Comparison of ENCODE assay signal across 21 mouse cellular contexts in the genomic region with DNA sequence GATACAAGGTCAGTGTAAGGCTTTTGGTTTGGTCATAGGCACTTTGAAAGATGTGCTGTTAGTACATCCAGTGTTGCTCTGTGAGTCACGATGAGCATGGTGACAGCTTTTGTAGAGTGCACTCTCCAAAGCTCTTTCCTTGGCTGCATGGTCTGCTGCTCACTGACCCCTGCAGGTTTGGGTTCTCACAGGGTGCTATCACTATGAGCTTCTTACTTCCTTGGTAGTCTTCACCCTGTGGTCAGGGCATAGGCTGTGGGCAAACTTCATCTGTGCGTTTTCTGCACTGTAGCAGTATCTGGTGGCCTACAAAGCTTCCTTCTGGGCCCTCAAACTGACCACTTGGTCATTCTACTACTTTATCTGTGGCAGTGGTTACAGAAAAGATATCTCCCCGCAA.
"Had no signal": no experiment of that assay in that cellular context is flagged by ENCODE, and none has a peak within 500 bp of the region (broad histone marks: within the 10 kb centered on the region; RNA-seq: fewer than 3 reads in every experiment).

No protein-coding gene starts in this region.

- ATAC-seq: liver, postnatal 0 days; lung, postnatal 0 days had no signal

- H3K27me3 ChIP-seq: liver, embryonic 15.5 days; lung, embryonic 15.5 days; midbrain, embryonic 13.5 days; midbrain, embryonic 15.5 days; neural tube, embryonic 13.5 days; neural tube, embryonic 15.5 days had no signal

- H3K4me1 ChIP-seq: liver, embryonic 15.5 days; lung, embryonic 15.5 days had no signal

- H3K36me3 ChIP-seq: liver, embryonic 15.5 days; lung, embryonic 15.5 days; midbrain, embryonic 13.5 days; midbrain, embryonic 15.5 days; neural tube, embryonic 13.5 days; neural tube, embryonic 15.5 days had no signal

- H3K4me2 ChIP-seq: liver, embryonic 15.5 days; lung, embryonic 15.5 days; midbrain, embryonic 11.5 days; midbrain, embryonic 13.5 days; neural tube, embryonic 13.5 days; neural tube, embryonic 15.5 days had no signal

- DNase-seq: liver, postnatal 0 days; lung, adult 2 months; lung, postnatal 14 days; lung, postnatal 36 days; retina, postnatal 1 day; right cerebral cortex, adult 18-20 months; right cerebral cortex, postnatal 25 days; right cerebral cortex, postnatal 4 days; spleen, adult 18-20 months; thymus, adult 18-20 months; thymus, postnatal 14 days; thymus, postnatal 36 days had no signal

- H3K27ac ChIP-seq: liver, embryonic 15.5 days; lung, embryonic 15.5 days; macrophage; midbrain, embryonic 15.5 days had no signal

- H3K4me3 ChIP-seq: liver, embryonic 15.5 days; lung, embryonic 15.5 days; midbrain, embryonic 13.5 days; midbrain, embryonic 15.5 days; neural tube, embryonic 13.5 days; neural tube, embryonic 15.5 days had no signal

- H3K9me3 ChIP-seq: liver, embryonic 15.5 days; lung, embryonic 15.5 days; midbrain, embryonic 13.5 days; midbrain, embryonic 15.5 days; neural tube, embryonic 13.5 days; neural tube, embryonic 15.5 days had no signal

- H3K9ac ChIP-seq: liver, embryonic 15.5 days; liver, postnatal 0 days; lung, embryonic 15.5 days; midbrain, embryonic 13.5 days; midbrain, embryonic 15.5 days; neural tube, embryonic 13.5 days; neural tube, embryonic 15.5 days had no signal
